Mouse (Mus musculus) MEL (cell line): Measurements from ENCODE around the gene Uaca. TPM values are rescaled to one million over a fixed set of nuclear protein-coding genes. Genes with fewer than 3 reads are reported as not detected.

Experiments
- DNase-seq: peaks from one replicate; pipeline ENCODE4 v3.0.0; 2011; ENCODE audit warnings: low read depth, low spot score
- H3K27ac ChIP-seq: 2 replicates; pipeline ENCODE4 v1.5.1; 2012; ENCODE audit warnings: low read depth, mild to moderate bottlenecking, control low read depth, low read length, moderate library complexity; ENCODE audit not compliant: control insufficient read depth
- H3K27me3 ChIP-seq, 2 experiments: fragments of 150-350 bp in 1 of 2; sonication (generic) in 1 of 2; 2 replicates each; pipeline ENCODE4 v1.6.1; 2012; ENCODE audit warnings: low read length in 2 of 2, mild to moderate bottlenecking in 2 of 2, improper control_type of control experiment in 1 of 2, moderate library complexity in 1 of 2; ENCODE audit not compliant: insufficient read depth in 2 of 2, control insufficient read depth in 1 of 2
- H3K36me3 ChIP-seq, 2 experiments: 2 replicates each; pipeline ENCODE4 v1.6.1; 2012 to 2014; ENCODE audit warnings: low read length in 2 of 2, improper control_type of control experiment in 1 of 2, inconsistent platforms in 1 of 2, mild to moderate bottlenecking in 1 of 2; ENCODE audit not compliant: insufficient read depth in 2 of 2, control insufficient read depth in 1 of 2
- H3K4me1 ChIP-seq, 2 experiments: fragments of 150-350 bp in 1 of 2; sonication (generic) in 1 of 2; 2 replicates each; pipeline ENCODE4 v1.6.1; 2012; ENCODE audit warnings: low read length in 2 of 2, improper control_type of control experiment in 1 of 2, mild to moderate bottlenecking in 1 of 2; ENCODE audit not compliant: insufficient read depth in 2 of 2, control insufficient read depth in 1 of 2
- H3K4me3 ChIP-seq, 2 experiments: fragments of 150-350 bp in 1 of 2; sonication (generic) in 1 of 2; 2 replicates each; pipeline ENCODE4 v1.5.1; 2012; ENCODE audit warnings: low read depth in 2 of 2, low read length in 2 of 2, mild to moderate bottlenecking in 2 of 2, moderate library complexity in 2 of 2, control low read depth in 1 of 2, improper control_type of control experiment in 1 of 2; ENCODE audit not compliant: control insufficient read depth in 1 of 2, insufficient read depth in 1 of 2
- H3K79me2 ChIP-seq: 2 replicates; pipeline ENCODE4 v1.6.1; 2012; ENCODE audit warnings: mild to moderate bottlenecking, low read length, moderate library complexity; ENCODE audit not compliant: control insufficient read depth, poor library complexity, insufficient read depth
- H3K9ac ChIP-seq: 2 replicates; pipeline ENCODE4 v1.6.1; 2012; ENCODE audit warnings: low read depth, mild to moderate bottlenecking, control low read depth, low read length, moderate library complexity; ENCODE audit not compliant: control insufficient read depth, poor library complexity, severe bottlenecking
- H3K9me3 ChIP-seq: fragments of 150-350 bp; sonication (generic); replicated peaks from 2 replicates; pipeline ENCODE4 v1.6.1; 2012; ENCODE audit warnings: mild to moderate bottlenecking, low read length, improper control_type of control experiment, moderate library complexity; ENCODE audit not compliant: insufficient read depth
- CHD1 ChIP-seq: IDR thresholded peaks from 2 replicates; pipeline ENCODE4 v1.6.1; 2012; ENCODE audit warnings: low read depth, mild to moderate bottlenecking, inconsistent platforms, low read length, improper control_type of control experiment
- CHD2 ChIP-seq: IDR thresholded peaks from 2 replicates; pipeline ENCODE4 v1.6.1; 2011; ENCODE audit warnings: low read length, improper control_type of control experiment
- CTCF ChIP-seq, 3 experiments: IDR thresholded peaks in 2 of 3; conservative IDR thresholded peaks in 1 of 3; 2 replicates each; pipeline ENCODE4 v1.5.1; 2011 to 2012; ENCODE audit warnings: low read length in 3 of 3, low read depth in 2 of 3, mild to moderate bottlenecking in 2 of 3, improper control_type of control experiment in 1 of 3, inconsistent platforms in 1 of 3, mixed read lengths in 1 of 3, moderate library complexity in 1 of 3; ENCODE audit not compliant: control insufficient read depth in 1 of 3, insufficient read depth in 1 of 3, poor library complexity in 1 of 3, severe bottlenecking in 1 of 3
- E2F4 ChIP-seq: IDR thresholded peaks from 2 replicates; pipeline ENCODE4 v1.6.1; 2011; ENCODE audit warnings: low read depth, low read length, improper control_type of control experiment, borderline replicate concordance
- JUND ChIP-seq: IDR thresholded peaks from 2 replicates; pipeline ENCODE4 v1.6.1; 2011; ENCODE audit warnings: low read depth, mild to moderate bottlenecking, improper control_type of control experiment, low read length
- KAT2A ChIP-seq: conservative IDR thresholded peaks from 2 replicates; pipeline ENCODE4 v1.6.1; 2012; ENCODE audit warnings: low read depth, low read length, improper control_type of control experiment, inconsistent platforms
- MAFK ChIP-seq: IDR thresholded peaks from 2 replicates; pipeline ENCODE4 v1.6.1; 2011; ENCODE audit warnings: low read depth, mild to moderate bottlenecking, low read length, improper control_type of control experiment, borderline replicate concordance
- MAX ChIP-seq: IDR thresholded peaks from 2 replicates; pipeline ENCODE4 v1.6.1; 2011; ENCODE audit warnings: low read length, improper control_type of control experiment
- MEF2A ChIP-seq: IDR thresholded peaks from 2 replicates; pipeline ENCODE4 v1.6.1; 2014; ENCODE audit warnings: low read depth, mild to moderate bottlenecking, inconsistent platforms, low read length, improper control_type of control experiment; ENCODE audit not compliant: poor library complexity, insufficient replicate concordance, severe bottlenecking; ENCODE audit errors: extremely low read depth
- NELFE ChIP-seq: IDR thresholded peaks from 2 replicates; pipeline ENCODE4 v1.6.1; 2011; ENCODE audit warnings: low read depth, low read length, improper control_type of control experiment
- NRF1 ChIP-seq: IDR thresholded peaks from 2 replicates; pipeline ENCODE4 v1.6.1; 2014; ENCODE audit warnings: low read depth, mild to moderate bottlenecking, inconsistent platforms, low read length, improper control_type of control experiment, moderate library complexity; ENCODE audit not compliant: poor library complexity, insufficient read depth, severe bottlenecking
- POLR2A ChIP-seq, 2 experiments: IDR thresholded peaks; 2 replicates each; pipeline ENCODE4 v1.6.1; 2011 to 2012; ENCODE audit warnings: low read length in 2 of 2, mild to moderate bottlenecking in 2 of 2, control low read depth in 1 of 2, improper control_type of control experiment in 1 of 2, low read depth in 1 of 2, moderate library complexity in 1 of 2; ENCODE audit not compliant: control insufficient read depth in 1 of 2, insufficient read depth in 1 of 2, poor library complexity in 1 of 2
- POLR2AphosphoS2 ChIP-seq: IDR thresholded peaks from 2 replicates; pipeline ENCODE4 v1.6.1; 2011; ENCODE audit warnings: low read length, improper control_type of control experiment
- POLR2AphosphoS5 ChIP-seq: IDR thresholded peaks from 2 replicates; pipeline ENCODE4 v1.6.1; 2012; ENCODE audit warnings: low read depth, borderline replicate concordance, mild to moderate bottlenecking, inconsistent platforms, low read length, moderate library complexity, mixed read lengths
- RAD21 ChIP-seq: IDR thresholded peaks from 2 replicates; pipeline ENCODE4 v1.6.1; 2011; ENCODE audit warnings: mild to moderate bottlenecking, low read depth, low read length, improper control_type of control experiment
- RCOR1 ChIP-seq: IDR thresholded peaks from 2 replicates; pipeline ENCODE4 v1.6.1; 2012; ENCODE audit warnings: low read depth, mild to moderate bottlenecking, inconsistent platforms, low read length, improper control_type of control experiment
- SMC3 ChIP-seq: IDR thresholded peaks from 2 replicates; pipeline ENCODE4 v1.6.1; 2011; ENCODE audit warnings: low read depth, low read length, improper control_type of control experiment
- TAL1 ChIP-seq: IDR thresholded peaks from 2 replicates; pipeline ENCODE4 v1.6.1; 2012; ENCODE audit warnings: mild to moderate bottlenecking, inconsistent platforms, low read length, moderate library complexity, mixed read lengths
- TBP ChIP-seq: IDR thresholded peaks from 2 replicates; pipeline ENCODE4 v1.8.0; 2011; ENCODE audit warnings: low read depth, low read length, improper control_type of control experiment
- UBTF ChIP-seq: IDR thresholded peaks from 2 replicates; pipeline ENCODE4 v1.6.1; 2012; ENCODE audit warnings: low read depth, mild to moderate bottlenecking, inconsistent platforms, low read length, improper control_type of control experiment, moderate library complexity, borderline replicate concordance; ENCODE audit not compliant: insufficient read depth
- USF1 ChIP-seq: IDR thresholded peaks from 2 replicates; pipeline ENCODE4 v1.6.1; 2014; ENCODE audit warnings: low read depth, mild to moderate bottlenecking, inconsistent platforms, low read length, improper control_type of control experiment, moderate library complexity
- USF2 ChIP-seq, 2 experiments: IDR thresholded peaks; 2 replicates each; pipeline ENCODE4 v1.6.1; 2011 to 2012; ENCODE audit warnings: improper control_type of control experiment in 2 of 2, low read length in 2 of 2, borderline replicate concordance in 1 of 2, inconsistent platforms in 1 of 2, low read depth in 1 of 2, mild to moderate bottlenecking in 1 of 2; ENCODE audit not compliant: insufficient read depth in 1 of 2
- ZKSCAN1 ChIP-seq: IDR thresholded peaks from 2 replicates; pipeline ENCODE4 v1.6.1; 2012; ENCODE audit warnings: low read depth, mild to moderate bottlenecking, inconsistent platforms, low read length, improper control_type of control experiment, moderate library complexity
- ZNF384 ChIP-seq: IDR thresholded peaks from 2 replicates; pipeline ENCODE4 v1.6.1; 2012; ENCODE audit warnings: low read depth, mild to moderate bottlenecking, inconsistent platforms, low read length, improper control_type of control experiment
- polyA plus RNA-seq, 2 experiments: library from polyadenylated mRNA; stranded (reverse) in 1 of 2; unstranded in 1 of 2; fragments of >175 nt in 1 of 2; fragments of >200 nt in 1 of 2; gene quantifications; 2 replicates each; pipeline versions ENCODE4 v1.2.1 to v1.2.4; 2012; ENCODE audit warnings: low replicate concordance in 2 of 2, low read depth in 1 of 2; ENCODE audit not compliant: insufficient read length in 2 of 2, insufficient read depth in 1 of 2, missing spikeins in 1 of 2
- total RNA-seq: library from RNA; depleted of rRNA; stranded (reverse); fragments of 300-350 nt; gene quantifications from 2 replicates; pipeline ENCODE4 v1.2.3, GENCODE M21; 2012

Gene Uaca
- total and polyA plus RNA-seq, 3 experiments = 10.9 to 11.4 TPM; not detected in 1

GRCm38 (mm10) chr9:60895486-60896110 is 101.3 kb downstream of the Uaca start:
- no peak overlapping the region for H3K27ac ChIP-seq
- no peaks in the 10 kb centered on the region; a peak in 1 of 4 replicates for H3K27me3 ChIP-seq
- DNase-seq = peak; percentile 20
- no peaks in the 10 kb centered on the region for H3K36me3 ChIP-seq
- TF ChIP-seq MAX (no peak), RAD21 (peak; percentile 52), SMC3 (peak; percentile 45), CTCF (IDR thresholded peaks at IDR 0.05 in 2 of 3, conservative IDR thresholded peaks at IDR 0.05 in 1 of 3; ENCODE audit: control insufficient read depth in 1 of 3, insufficient read depth in 1 of 3, low read depth in 2 of 3, low read length in 3 of 3, poor library complexity in 1 of 3, severe bottlenecking in 1 of 3) (peak; percentile 11 to 48 (median 34); a peak in 4 of 6 replicates), POLR2AphosphoS5 (no peak)
- TF ChIP-seq, all 39 proteins: peak for 3
- no peak overlapping the region for H3K4me3 ChIP-seq
- no peaks in the 10 kb centered on the region for H3K9me3 ChIP-seq
- H3K4me1 ChIP-seq = no peaks in the 10 kb centered on the region
- H3K79me2 ChIP-seq = no peaks in the 10 kb centered on the region
- H3K9ac ChIP-seq = no peak overlapping the region

GRCm38 (mm10) chr9:60898291-60899020 is 104.1 kb downstream of the Uaca start:
- H3K36me3 ChIP-seq = no peaks in the 10 kb centered on the region
- no peak for DNase-seq
- no peak overlapping the region for H3K4me3 ChIP-seq
- H3K27me3 ChIP-seq = peaks cover 0 to 2% of the 10 kb centered on the region in 2 experiments; a peak in 1 of 4 replicates
- no peaks in the 10 kb centered on the region for H3K4me1 ChIP-seq
- TF ChIP-seq MAFK (no peak), USF2 (IDR thresholded peaks at IDR 0.05; ENCODE audit: borderline replicate concordance in 1 of 2, insufficient read depth in 1 of 2, low read depth in 1 of 2, low read length in 2 of 2) (no peak), USF1 (no peak), CHD2 (no peak), CHD1 (no peak), UBTF (no peak), TAL1 (no peak), ZKSCAN1 (no peak), RAD21 (no peak), ZNF384 (no peak), TBP (no peak), KAT2A (no peak), MEF2A (no peak), JUND (no peak), E2F4 (no peak), POLR2AphosphoS2 (no peak), NELFE (no peak), RCOR1 (no peak), NRF1 (no peak), POLR2A (IDR thresholded peaks at IDR 0.05; ENCODE audit: control insufficient read depth in 1 of 2, insufficient read depth in 1 of 2, low read depth in 1 of 2, low read length in 2 of 2, poor library complexity in 1 of 2) (no peak)
- no peaks in the 10 kb centered on the region for H3K79me2 ChIP-seq
- H3K9me3 ChIP-seq = no peaks in the 10 kb centered on the region
- H3K27ac ChIP-seq = no peak overlapping the region
- H3K9ac ChIP-seq = no peak overlapping the region
